Mouse (Mus musculus) retina, adult 2 months (tissue): Measurements from ENCODE around the gene Mylk.

Experiments
- DNase-seq: peaks from one replicate; pipeline ENCODE4 v3.0.0-alpha.2; 2012; ENCODE audit warnings: low read depth, low spot score

Gene Mylk

DNA sequence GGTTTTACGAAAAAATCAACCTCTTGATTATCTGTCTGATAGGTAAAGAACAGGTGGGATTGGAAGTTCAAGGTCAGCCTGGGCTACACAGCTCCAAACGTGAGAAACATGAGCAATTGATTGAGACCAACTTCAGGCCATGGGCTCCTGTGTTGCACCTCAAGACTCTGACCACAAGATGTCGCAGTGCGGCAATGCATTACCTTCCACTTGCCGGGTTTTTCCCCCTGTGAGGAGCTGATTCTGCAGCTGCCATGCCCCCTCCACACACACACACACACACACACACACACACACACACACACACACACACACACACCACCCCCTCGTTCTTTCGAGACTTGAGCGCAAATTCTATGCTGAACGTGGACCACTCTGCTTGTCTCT, 157.3 kb downstream of the Mylk start:
- DNase-seq: peak; percentile 67

DNA sequence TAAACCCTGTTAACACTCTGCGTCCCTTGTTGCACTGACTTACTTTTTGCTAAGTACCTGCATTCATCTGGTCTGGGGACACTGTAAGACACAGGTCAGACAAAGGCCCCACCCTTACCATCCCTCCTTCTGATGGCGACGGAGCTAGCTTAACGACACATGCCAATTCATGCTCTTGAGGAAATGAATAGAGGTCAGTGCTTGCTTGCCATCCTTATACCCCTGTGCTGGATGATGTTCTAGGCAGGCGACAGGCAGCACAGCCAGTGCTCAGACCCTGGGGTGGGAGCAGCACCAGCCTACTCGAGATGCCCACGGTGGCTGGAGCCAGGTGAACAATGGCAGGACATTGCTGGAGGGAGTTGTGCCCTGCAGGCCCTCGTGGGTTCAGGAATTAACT, 157.8 kb downstream of the Mylk start:
- no peak for DNase-seq

DNA sequence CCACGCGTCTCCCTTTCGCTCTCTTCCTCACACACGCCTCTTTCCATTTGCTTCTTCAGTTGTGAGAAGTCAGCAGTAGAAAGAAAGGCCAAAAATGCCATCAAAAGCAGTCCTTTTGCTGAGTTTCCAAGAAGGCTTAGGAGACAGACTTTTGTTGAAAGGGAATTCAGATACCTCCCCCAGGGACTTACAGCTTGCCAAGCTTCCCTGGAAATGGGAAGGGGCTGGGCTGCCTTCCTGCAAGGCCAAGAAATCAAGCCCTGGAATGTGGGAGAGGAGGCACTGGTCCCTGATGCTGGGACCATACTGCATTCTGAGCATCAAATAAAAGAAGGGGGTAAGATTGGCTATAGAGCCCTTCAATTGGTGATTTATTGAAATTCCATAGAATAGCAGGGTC, 159.9 kb downstream of the Mylk start:
- DNase-seq: no peak

DNA sequence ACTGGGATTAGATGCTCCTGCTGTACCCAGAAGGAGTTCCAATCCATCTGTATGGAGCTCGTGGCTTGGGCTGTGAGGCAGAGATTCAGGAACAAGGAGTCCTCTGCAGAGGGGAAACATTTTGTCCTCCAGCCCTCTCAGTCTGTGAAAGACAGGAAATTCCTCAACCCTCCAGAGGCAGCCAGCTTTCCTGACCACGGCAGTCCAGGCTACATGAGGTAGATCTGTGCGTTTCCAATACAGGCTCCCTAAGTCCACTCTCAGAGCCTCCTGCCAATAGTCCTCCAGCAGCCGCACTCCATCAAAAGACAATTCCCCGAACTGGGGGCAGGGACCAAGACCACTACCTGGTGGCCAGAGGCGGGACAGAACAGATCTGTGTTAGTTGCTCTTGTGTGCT, 164.4 kb downstream of the Mylk start:
- no peak for DNase-seq

DNA sequence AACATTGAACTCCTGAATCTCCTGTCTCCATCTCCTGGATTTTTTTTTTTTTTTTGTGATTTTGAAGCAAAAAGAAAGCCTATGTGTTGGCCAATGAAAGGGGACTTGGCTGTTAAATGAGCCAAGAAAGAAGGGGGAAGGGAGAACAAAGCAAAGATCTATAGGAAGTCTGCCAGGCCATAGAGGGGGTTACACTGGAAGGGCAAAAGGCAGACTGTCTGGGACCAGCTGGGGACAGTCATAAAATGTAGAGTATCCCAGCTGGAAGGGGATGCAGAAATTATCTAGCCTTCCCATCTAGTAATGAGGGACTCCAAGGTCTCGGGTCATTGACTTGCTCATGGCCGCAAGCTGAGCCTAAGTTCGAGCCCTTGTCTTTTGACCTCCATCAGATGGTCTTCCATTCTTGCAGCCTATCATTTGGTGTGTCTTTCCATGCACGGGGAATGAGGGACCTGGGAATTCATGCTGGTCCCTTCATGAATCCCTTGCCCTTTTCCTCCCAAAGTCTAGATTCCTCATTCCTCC, 172.4 kb downstream of the Mylk start:
- DNase-seq: no peak

DNA sequence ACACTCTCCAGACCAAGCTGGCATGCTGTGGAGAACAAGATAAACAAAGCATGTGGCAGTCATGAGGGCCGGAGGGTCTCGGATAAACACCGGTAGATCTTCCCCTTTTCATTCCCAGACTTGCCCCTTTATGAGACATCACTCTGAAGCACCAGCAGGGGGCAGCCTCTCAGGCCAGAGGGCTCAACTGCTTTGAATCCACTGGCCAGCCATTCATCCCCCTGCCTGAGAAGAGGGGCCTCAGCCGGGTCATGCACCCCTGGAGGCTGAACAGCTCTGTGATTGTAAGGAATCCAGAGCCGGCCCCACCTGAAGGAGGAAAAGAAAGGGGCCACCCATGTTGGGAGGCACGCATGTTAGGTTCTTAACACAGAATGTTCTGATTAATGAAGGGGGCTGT, 175.2 kb downstream of the Mylk start:
- peak; percentile 23 for DNase-seq

DNA sequence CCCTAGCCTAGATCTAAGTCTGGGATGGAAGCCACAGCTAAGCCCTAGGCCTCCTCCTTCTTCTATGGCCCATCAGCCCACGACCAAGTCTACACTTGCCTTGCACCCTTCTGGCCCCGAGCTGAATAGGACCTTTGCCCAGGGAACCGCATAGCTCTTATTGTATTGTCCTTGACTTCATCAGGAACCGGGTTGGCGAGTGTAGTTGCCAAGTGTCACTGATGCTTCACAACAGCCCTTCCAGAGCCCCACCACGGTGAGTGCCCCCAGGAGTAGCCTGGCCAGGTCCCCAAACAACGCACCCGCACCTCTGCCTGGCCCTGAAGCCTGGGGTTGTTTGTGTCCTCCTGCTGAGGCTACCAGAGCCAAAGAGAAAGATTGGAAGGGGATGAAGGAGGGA, 175.9 kb downstream of the Mylk start:
- no peak for DNase-seq

DNA sequence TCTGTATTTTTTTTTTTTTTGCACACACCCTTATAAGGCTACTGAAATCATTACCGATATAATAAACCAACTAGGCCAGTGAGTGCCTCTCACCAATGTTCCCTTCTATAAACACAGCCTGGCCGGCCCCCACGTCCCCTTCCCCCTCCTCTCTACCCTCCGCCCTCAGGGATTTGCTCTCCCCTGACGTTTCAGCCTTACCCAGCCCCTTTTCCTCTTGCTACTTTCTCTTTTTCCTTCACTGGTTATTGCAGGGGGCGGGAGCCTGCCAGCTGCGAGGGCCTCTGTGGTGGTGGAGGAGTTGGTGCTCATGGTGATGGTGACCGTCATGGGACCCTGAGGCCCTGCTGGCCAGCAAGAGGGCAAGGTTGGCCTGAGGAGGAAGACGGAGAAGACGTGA, 176.3 kb downstream of the Mylk start:
- DNase-seq: no peak

DNA sequence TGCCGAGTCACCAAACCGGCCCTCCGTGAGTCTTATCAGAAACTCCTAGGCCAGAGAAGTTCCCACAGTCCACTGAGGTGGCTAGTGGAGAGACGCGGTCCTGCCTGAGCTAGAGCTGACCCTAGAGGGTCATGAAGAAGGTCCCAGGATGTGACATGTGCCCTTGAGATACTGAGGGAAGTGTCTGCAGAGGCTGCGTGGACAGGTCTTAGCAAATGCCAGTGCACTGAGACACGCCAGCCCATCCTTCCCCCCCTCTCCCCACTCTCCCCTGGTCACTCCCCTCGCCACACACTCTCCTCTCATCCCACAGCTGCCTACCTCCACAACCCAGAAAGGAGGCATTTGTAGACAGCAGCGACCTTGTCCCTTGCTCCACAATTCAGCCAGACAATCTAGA, 178.6 kb downstream of the Mylk start:
- DNase-seq: no peak

DNA sequence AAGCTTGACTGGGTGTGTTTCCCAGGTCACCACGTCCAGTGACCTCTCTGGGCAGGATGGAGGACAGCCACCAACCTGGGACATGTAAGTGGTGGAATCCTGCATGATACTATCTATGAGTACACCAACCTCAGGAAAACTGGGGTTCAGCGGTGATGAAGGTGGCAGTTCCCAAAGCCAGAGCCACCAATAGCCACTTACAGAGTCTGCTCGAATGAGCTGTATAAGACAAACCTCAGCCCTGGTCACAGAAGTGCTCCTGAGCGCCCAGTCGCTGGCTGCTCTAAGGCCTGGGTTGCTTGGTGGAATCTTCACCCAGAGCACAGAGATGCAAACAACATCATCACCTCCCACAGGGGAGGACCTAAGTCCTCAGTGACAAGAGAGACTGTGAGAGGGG, 179.3 kb downstream of the Mylk start:
- no peak for DNase-seq

DNA sequence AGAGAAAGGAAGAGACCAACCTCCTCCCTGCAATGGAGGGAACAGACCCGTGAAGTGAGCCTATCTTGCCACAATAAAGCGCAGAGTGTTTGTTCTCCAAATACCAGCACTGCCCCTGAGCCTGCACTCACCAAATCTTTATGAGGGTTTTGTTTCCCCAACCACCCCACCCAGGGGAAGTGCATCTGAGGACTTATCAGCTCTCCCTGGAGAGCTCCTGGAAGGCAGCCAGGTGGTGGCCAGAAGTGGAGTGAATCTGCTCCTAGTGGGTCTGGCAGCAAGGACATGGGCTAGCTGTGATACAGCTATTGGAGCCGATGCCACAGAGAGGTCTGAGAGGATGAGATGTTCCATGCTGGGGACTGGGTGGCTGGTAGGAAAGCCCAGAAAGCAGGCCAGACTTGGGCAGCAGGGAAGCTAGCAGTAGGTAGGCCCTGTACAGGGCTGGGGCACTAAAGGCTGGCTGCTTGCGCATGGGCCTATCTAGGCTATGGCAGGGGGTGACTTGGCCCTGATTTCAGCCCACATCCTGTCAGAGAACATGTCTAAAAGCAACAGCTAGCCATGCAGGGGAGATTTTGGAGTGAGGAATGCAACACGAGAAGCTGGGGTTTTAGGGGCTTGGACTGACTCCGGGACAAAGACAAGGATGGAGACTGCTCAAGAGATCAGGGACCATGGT, 180.1 kb downstream of the Mylk start:
- no peak for DNase-seq

DNA sequence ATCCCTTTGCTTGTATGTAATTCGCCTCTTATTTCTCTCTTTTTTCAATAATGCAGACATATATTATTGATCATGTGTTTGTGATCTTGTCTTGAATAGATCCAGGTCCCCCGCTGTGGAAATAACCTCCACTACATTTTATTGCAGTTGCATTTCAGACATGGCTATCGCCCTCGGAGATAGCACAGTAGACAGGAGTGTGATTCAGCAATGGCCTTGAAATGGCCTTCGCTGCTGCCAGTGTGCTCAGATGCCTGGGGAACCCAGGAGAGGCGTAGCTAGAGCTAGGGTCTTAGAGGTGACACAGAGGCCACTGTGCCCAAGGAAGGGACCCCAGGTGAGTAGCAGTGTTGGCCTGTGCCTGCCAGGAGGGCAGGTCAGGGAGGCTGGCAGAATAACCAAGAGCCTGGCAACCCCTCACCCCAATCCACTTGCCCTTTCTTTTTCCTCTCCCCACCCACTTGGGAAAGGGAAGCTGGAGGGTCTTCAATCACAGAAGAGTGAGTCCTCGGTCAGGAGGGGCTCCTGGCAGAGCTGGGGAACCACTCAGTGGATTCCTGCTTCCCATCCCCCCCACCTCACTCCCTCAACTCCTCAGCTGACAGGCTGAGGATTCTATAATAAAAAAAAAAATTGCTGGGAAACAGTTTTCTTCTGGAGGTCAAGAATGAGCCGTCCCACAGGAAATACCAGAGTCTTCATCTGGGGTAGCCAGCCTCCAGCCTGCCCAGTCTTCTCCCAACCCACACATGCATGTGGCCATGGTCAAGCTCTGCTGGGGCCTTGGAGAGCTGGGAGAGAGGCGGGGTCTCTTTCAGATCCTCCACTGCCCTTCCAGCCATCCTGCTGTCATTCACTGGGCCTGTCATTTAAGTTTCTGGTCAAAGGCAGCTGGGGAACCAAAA, 181.8 kb downstream of the Mylk start:
- no peak for DNase-seq

DNA sequence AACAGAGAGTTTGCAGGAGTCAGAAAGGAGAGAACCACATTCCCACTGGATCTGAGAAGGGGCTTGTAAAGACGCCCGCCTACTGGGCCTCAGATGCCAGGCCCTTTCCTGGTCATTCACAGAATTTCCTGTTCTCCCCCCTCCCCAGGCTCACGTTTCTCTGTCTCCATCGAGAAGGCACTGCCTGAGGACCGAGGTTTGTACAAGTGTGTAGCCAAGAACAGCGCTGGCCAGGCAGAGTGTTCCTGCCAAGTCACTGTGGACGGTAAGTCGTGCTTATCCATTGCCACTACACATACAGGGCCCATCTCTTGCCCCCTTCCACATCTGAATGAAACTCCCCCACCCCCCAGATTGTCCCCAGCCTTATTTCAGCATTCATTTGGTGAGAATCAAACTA, 184.7 kb downstream of the Mylk start:
- no peak for DNase-seq

DNA sequence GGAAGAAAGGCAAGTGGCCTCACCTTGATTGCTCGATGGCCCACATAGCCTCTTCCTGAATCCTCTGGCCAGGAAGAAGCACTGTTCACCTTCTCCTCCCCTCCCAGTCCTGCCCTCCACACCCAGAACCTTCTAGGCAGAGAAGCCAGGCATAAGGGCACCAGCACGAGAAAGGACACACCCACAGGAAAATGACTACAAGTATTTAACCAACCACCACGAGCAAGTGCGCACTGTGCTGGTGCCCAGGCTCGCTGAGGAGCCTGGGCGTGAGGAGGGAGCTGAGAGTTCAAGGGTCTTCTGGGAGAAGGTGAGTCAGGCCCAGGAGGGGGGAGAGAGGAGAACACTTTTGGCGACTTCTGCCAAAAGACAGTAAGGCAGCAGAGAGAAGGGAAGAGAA, 185.1 kb downstream of the Mylk start:
- DNase-seq: no peak

DNA sequence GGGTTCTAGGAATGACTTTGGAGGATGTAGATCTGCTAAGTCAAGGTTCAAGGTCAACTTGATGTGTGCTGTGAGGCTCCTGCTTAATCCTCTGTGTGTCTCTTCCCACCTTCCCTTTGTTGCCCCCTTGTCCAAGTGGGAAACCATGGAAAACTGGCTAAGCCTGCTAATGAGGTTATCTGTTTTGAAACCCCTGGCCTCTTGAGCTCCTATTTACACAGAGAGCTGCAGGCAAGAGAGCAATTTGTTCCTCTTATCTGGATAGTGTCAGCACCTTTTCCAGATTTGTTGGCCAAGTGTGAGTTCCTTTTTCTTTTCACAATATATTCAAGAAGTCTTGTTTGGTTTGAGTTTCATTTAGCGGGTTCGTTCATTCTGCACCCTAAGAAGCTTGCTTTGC, 186.3 kb downstream of the Mylk start:
- DNase-seq: no peak

DNA sequence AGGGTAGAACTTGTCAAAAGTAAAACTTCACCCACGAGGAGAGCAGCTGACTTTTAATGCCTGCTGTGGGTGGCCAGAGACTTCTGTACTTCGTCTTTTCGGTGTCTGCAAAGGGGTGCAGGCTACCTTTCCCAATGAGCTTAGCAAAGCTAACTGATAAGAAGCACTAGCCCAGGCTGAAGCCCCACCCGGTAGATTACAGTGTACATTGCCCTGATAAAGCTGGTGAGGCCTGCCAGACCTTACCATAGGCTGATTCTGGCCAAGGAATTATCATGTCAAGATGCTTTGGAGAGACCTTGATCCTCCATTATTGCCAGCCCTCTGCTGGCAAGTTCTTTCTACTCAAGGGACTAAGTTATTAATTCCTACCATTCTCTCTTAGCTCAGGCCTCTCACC, 188.2 kb downstream of the Mylk start:
- no peak for DNase-seq

DNA sequence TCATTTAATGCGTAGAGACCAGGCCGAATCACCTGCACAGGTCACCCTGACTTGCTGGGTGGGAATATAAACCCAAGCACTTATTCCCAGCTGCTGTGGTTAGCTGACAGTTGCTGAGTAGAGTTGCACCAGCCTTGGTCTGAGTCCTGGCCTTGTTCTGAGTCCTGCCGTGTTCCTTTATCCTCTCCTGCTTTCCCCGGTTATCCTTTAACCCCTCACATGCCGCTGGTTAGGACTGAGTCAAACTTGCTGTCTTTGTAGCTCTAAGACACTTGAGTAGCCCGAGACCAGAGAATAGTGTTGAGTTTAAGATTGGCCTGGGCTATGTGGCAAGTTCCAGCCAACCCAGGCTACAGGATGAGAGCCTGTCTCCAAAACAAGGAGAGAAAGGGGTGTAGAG, 189.5 kb downstream of the Mylk start:
- DNase-seq: no peak

DNA sequence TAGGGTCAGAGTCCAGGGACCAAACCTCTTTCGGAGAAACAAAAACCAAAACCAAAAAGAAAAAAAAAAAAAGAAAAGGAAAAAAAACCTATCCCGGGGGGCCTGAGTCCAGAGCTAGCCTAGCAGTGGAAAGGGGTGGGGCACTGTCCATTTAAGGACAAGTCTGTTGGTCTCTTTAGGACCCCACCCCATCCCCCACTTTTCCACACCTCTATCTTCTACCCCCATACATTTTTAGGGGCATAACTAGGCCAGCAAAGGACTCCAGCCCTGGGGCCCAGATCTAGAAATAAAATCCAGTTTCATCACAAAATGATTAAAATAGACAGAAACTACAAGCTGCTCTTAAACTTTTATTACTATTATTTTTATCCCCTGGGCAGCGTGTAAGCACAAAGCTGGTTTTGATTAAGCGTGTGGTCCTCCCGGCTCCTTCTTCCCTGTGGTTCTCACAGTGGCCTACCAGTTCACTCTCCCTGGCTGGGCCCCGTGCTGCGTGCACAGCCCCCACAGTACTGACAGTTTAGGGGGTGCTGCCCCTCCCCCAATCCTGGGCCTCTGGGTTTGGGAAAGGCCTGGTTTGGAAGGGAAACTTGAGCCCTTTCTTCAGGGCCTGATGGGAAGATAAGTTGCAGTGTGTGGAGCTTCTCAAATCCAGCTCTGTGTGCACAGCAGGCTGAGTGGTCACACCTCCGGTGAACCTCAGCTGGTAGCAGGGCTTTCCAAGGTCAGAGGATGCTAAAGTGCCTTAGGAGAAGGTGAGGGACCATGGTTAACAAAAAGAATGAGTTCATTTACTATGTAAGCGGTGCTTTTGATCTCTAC, 190.7 kb downstream of the Mylk start:
- no peak for DNase-seq

DNA sequence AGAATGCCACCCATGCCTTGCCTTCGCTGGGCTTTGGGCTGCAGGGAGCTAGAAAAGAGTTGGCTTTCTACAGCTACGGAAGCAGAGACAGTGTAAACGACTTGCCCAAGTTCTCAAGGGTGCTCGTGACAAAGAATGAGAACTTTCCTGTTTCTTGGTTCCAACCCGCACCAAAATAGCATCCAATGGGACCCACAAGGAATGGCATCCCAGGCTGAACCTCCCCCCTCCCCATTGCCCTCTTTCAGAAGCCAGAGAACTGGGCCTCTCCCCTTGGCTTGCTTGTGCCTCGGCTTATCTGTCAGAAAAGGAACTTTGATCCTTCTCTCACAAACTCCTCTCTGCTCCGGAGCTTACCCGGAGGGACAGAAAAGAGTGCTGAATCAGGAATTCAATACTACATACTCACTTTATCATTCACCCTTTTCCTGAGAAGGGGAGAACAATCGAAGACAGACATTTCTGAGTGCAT, 191.4 kb downstream of the Mylk start:
- no peak for DNase-seq

DNA sequence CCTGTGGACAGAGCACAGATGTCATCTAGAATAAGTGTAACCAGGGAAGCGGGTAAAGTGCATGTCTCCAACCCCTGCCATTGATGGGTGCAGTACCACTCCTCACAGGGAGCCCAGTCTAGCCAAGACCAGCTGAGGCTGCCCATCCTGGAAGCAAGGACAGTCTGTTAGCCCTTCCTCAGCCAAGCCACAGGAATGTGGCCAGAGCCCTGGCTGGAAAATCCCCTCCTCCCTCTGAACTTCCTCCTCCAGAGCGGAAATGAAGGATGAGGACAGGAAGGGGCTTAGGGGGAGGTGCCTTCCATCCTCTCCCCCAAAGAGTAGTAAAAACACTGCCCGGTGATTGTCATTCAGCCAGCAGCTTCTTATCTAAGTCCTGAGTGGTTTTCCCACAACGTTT, 192.6 kb downstream of the Mylk start:
- DNase-seq: no peak

DNA sequence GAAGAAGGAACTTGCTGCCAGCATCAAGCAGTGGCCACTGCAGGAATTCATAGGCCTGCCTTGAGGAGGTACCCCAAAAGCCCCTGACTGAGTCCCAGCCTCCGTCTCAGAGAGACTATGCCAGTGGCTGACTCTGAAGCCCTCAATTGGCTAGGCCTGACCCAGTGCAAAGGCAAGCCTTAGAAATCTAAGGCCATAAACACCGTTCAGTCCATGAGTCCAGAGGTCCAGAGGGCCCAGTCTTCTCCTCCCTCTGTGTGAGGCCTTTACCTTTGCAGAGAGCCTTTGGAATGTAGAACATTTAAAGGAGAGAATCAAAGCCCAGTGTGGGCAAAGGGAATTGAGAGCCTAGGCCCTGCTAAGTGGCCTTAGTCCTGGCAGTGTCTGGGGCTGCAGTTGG, 193.2 kb downstream of the Mylk start:
- no peak for DNase-seq

DNA sequence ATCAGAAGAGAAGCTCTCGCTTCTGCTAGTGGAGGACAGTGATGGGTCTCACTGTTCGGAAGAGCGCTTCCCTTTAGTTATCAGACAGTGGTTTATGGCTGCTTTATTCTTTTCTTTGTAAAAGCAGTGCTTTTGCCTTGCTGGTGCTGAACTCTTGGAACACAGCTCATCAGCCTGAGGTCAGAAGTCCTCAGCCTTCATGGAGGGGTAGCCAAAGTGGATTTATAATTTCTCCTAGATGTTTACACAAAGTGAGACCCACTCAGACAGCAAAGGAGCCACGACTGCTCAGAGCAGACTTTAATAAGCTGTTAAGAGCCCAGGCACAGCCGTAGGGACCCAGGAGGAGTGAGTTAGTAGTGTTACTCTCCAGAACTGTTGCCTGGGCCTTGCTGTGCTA, 194.9 kb downstream of the Mylk start:
- no peak for DNase-seq
